Mouse (Mus musculus) limb, embryonic 11.5 days (tissue): ENCODE data around the gene Prkg1. TPM values are rescaled to one million over a fixed set of nuclear protein-coding genes. Genes with fewer than 3 reads are reported as not detected.

Source experiments
- ATAC-seq: fragments of 200-750 bp; cut with Nextera tagmentation; 2 replicates; pipeline ENCODE4 v1.8.0; 2017; ENCODE audit warnings: low read depth; ENCODE audit not compliant: insufficient number of reproducible peaks, low FRiP score, low TSS enrichment
- DNase-seq: peaks from one replicate; pipeline ENCODE4 v3.0.0-alpha.2; 2015; ENCODE audit warnings: low spot score
- H3K27ac ChIP-seq: fragments of 300-500 bp; sonication (generic); replicated peaks from 2 replicates; pipeline ENCODE4 v1.5.1; 2014; ENCODE audit warnings: low read depth, mild to moderate bottlenecking, low read length
- H3K27me3 ChIP-seq: fragments of 300-500 bp; sonication (generic); 2 replicates; pipeline ENCODE4 v1.6.1; 2014; ENCODE audit warnings: mild to moderate bottlenecking, low read length, mixed read lengths; ENCODE audit not compliant: control insufficient read depth, insufficient read depth
- H3K36me3 ChIP-seq: fragments of 300-500 bp; sonication (generic); 2 replicates; pipeline ENCODE4 v1.6.1; 2014; ENCODE audit warnings: mild to moderate bottlenecking, low read length, moderate library complexity, mixed read lengths; ENCODE audit not compliant: control insufficient read depth, insufficient read depth
- H3K4me1 ChIP-seq: fragments of 300-500 bp; sonication (generic); 2 replicates; pipeline ENCODE4 v1.6.1; 2014; ENCODE audit warnings: low read length, mixed read lengths; ENCODE audit not compliant: control insufficient read depth, insufficient read depth
- H3K4me2 ChIP-seq: fragments of 300-500 bp; sonication (generic); 2 replicates; pipeline ENCODE4 v1.6.1; 2014; ENCODE audit warnings: low read depth, mild to moderate bottlenecking, moderate library complexity; ENCODE audit not compliant: severe bottlenecking
- H3K4me3 ChIP-seq: fragments of 300-500 bp; sonication (generic); 2 replicates; pipeline ENCODE4 v1.5.1; 2014; ENCODE audit warnings: low read depth, low read length
- H3K9ac ChIP-seq: fragments of 300-500 bp; sonication (generic); 2 replicates; pipeline ENCODE4 v1.6.1; 2014; ENCODE audit warnings: mild to moderate bottlenecking, low read length
- H3K9me3 ChIP-seq: fragments of 300-500 bp; sonication (generic); 2 replicates; pipeline ENCODE4 v1.6.1; 2016; ENCODE audit warnings: low read length; ENCODE audit not compliant: control insufficient read depth
- WGBS: fragments of 180-500 bp; shearing (Covaris S2); extraction: QIAGEN DNeasy Blood & Tissue Kit; methylation state at CpG from one replicate; pipeline ENCODE4 v1.1.7; 2014; 5-methylcytosine and 5-hydroxymethylcytosine counted together
- polyA plus RNA-seq: library from polyadenylated mRNA; unstranded; fragments of >200 nt; fragmentation: Nextera tagmentation; extraction: Ambion mirVana; gene quantifications from 2 replicates; pipeline ENCODE4 v1.2.1, GENCODE M21; 2014

Gene Prkg1
- polyA plus RNA-seq, 1 experiment from 2014 or later = 2.1 TPM

- H3K27ac ChIP-seq = no peak overlapping the region
- no peak overlapping the region for H3K4me2 ChIP-seq
- DNase-seq = no peak
- no peaks in the 10 kb centered on the region for H3K4me1 ChIP-seq
- H3K36me3 ChIP-seq = no peaks in the 10 kb centered on the region
- no peak overlapping the region for H3K9ac ChIP-seq
- H3K27me3 ChIP-seq = no peaks in the 10 kb centered on the region
- no peaks in the 10 kb centered on the region for H3K9me3 ChIP-seq
- 89% methylated on average over 2 of the region's 2 CpGs for WGBS
- ATAC-seq = no peak
- no peak overlapping the region for H3K4me3 ChIP-seq
Observed at GRCm38 (mm10) chr19:31040948-31041847, 723.6 kb downstream of the Prkg1 start.

- no peaks in the 10 kb centered on the region for H3K27me3 ChIP-seq
- DNase-seq (no peak), ATAC-seq (no peak)
- 73% methylated on average over 3 of the region's 3 CpGs for WGBS
- H3K4me1 ChIP-seq = no peaks in the 10 kb centered on the region
- H3K36me3 ChIP-seq = no peaks in the 10 kb centered on the region
- no peaks in the 10 kb centered on the region for H3K9me3 ChIP-seq
- no peak overlapping the region for H3K27ac ChIP-seq
- no peak overlapping the region for H3K4me2 ChIP-seq
- no peak overlapping the region for H3K4me3 ChIP-seq
- H3K9ac ChIP-seq = no peak overlapping the region
Observed at GRCm38 (mm10) chr19:31038951-31039350, 725.9 kb downstream of the Prkg1 start.

DNA sequence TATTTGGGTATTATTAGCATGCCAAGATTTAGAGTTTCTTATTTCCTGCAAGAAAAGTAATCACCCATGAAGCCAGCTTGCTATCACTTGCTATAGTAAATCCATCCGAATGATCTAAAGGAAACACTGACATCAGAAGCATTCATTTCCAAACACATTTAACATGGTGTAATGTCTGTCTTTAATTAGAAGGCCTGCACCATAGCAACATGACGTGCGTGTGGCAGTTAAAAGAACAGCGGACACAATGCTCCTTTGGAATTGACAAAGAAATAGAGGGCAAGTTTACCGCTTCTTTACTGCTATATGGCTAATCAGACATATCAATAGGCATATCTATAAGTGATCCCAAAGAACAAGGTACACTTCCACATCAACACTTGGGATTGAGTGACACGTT is 733.2 kb downstream of the Prkg1 start:
- no peak for DNase-seq
- Histone ChIP-seq H3K36me3 (no peaks in the 10 kb centered on the region), H3K9me3 (no peaks in the 10 kb centered on the region), H3K27me3 (no peaks in the 10 kb centered on the region), H3K4me2 (no peak overlapping the region), H3K4me1 (no peaks in the 10 kb centered on the region), H3K4me3 (no peak overlapping the region), H3K9ac (no peak overlapping the region), H3K27ac (no peak overlapping the region)
- 32% methylated on average over 6 of the region's 6 CpGs for WGBS
- no peak for ATAC-seq

- Histone ChIP-seq H3K9me3 (no peaks in the 10 kb centered on the region), H3K27me3 (no peaks in the 10 kb centered on the region), H3K4me1 (no peaks in the 10 kb centered on the region), H3K4me3 (no peak overlapping the region), H3K9ac (no peak overlapping the region), H3K4me2 (no peak overlapping the region), H3K27ac (no peak overlapping the region), H3K36me3 (no peaks in the 10 kb centered on the region)
- DNase-seq = no peak
- WGBS = 87% methylated on average over 5 of the region's 5 CpGs
- ATAC-seq = no peak
Observed at GRCm38 (mm10) chr19:31026797-31027196, 738.0 kb downstream of the Prkg1 start.

DNA sequence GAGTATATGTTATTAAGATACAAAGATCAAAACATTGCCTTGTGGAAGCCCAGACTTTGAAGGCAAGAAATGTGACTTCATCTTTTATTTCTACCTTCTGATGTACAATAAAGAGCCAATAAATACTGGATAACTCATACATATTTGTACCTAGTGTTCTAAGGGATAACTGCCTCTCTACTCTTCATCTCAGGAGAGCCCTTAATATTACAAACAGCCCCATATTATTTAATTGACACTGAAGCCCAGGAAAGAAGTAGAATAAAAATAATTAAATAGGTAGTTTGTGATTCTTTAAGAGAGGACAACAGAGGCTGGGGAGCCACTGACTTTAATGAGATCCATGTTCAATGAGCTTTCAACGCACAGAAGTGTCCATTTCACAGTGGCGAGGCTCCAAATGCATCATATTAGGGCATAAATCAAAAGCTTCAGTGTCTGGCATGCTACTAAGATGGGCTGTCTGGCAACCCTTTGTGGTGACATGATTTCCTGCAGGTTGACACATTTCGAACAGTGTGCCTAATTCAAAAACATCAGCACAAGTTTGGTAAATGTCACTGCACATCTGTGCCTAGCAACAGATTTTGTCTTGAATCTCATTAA is 753.2 kb downstream of the Prkg1 start:
- WGBS = 76% methylated on average over 3 of the region's 3 CpGs
- no peak for ATAC-seq
- Histone ChIP-seq H3K9me3 (no peaks in the 10 kb centered on the region), H3K9ac (no peak overlapping the region), H3K4me1 (no peaks in the 10 kb centered on the region), H3K4me3 (no peak overlapping the region), H3K36me3 (no peaks in the 10 kb centered on the region), H3K27ac (no peak overlapping the region), H3K27me3 (no peaks in the 10 kb centered on the region), H3K4me2 (no peak overlapping the region)
- no peak for DNase-seq

GRCm38 (mm10) chr19:30998572-30998971 is 766.3 kb downstream of the Prkg1 start:
- no peak overlapping the region for H3K4me3 ChIP-seq
- WGBS = 96% methylated on average over 2 of the region's 2 CpGs
- no peak overlapping the region for H3K9ac ChIP-seq
- ATAC-seq (no peak), DNase-seq (no peak)
- no peak overlapping the region for H3K4me2 ChIP-seq
- H3K27ac ChIP-seq = no peak overlapping the region
- H3K4me1 ChIP-seq = no peaks in the 10 kb centered on the region
- no peaks in the 10 kb centered on the region for H3K27me3 ChIP-seq
- no peaks in the 10 kb centered on the region for H3K9me3 ChIP-seq
- no peaks in the 10 kb centered on the region for H3K36me3 ChIP-seq

GRCm38 (mm10) chr19:30990390-30990789 is 774.4 kb downstream of the Prkg1 start:
- Histone ChIP-seq H3K9ac (no peak overlapping the region), H3K4me3 (no peak overlapping the region), H3K4me2 (no peak overlapping the region), H3K27me3 (no peaks in the 10 kb centered on the region), H3K4me1 (no peaks in the 10 kb centered on the region), H3K9me3 (no peaks in the 10 kb centered on the region), H3K36me3 (no peaks in the 10 kb centered on the region), H3K27ac (no peak overlapping the region)
- 84% methylated on average over 4 of the region's 4 CpGs for WGBS
- DNase-seq (no peak), ATAC-seq (no peak)

DNA sequence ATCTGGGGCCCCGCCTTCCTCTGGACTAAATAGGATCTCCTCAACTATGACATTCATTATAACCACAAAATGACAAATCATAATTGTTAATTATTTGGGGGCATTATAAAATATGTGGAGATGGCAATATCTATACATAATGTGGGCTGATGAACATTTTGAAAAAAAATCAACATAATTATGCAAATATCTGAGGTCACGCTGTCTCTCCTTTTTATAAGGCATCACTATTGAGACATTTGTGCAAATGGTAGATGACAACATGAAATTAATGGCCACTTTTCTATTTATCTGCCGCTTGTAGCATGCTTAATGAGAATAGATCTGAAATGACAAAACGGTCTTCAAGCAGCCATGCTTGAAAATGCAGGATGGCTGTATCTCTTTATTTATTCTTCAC is 782.4 kb downstream of the Prkg1 start:
- 91% methylated on average over 4 of the region's 4 CpGs for WGBS
- H3K4me1 ChIP-seq = no peaks in the 10 kb centered on the region
- no peak overlapping the region for H3K27ac ChIP-seq
- H3K4me3 ChIP-seq = no peak overlapping the region
- no peaks in the 10 kb centered on the region for H3K9me3 ChIP-seq
- H3K4me2 ChIP-seq = no peak overlapping the region
- H3K36me3 ChIP-seq = no peaks in the 10 kb centered on the region
- no peak overlapping the region for H3K9ac ChIP-seq
- H3K27me3 ChIP-seq = no peaks in the 10 kb centered on the region
- DNase-seq (no peak), ATAC-seq (no peak)
